ENCODE assay signal across 23 mouse cellular contexts in the genomic region with DNA sequence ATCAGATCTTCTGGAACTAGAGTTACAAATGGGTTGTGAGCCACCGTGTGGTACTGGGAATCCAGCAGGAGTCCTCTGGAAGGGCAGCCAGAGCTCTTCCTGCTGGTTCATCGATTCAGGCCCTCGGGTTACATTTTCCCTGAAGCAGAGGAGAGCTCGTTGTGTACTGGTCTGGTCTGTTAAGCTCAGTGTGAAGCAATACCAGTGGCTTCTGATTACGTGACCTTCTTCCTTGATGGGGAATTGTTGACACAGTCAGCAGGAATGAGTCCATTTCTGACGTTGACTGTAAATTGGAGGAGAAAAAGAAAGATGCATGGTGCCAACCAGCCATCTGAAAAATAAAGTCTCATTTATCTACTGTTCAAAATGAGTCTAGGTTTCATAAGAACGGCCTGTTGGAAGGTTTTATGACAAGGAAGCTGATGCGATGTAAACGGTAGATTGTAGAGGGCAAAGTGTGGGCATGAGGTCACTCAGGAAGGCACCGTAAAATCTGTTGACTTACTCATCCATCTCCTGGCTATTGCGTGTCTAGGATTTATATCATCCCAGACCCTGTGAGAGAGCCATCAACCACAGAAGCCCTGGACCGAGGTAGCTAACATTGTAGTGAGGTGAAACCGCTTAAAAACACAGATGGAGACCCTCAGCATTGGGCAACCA.
"Had no signal": no experiment of that assay in that cellular context is flagged by ENCODE, and none has a peak within 500 bp of the region (broad histone marks: within the 10 kb centered on the region; RNA-seq: fewer than 3 reads in every experiment).

No protein-coding gene starts in this region.

- H3K27me3 ChIP-seq: heart, embryonic 13.5 days; heart, embryonic 15.5 days; hindbrain, embryonic 13.5 days; hindbrain, embryonic 15.5 days; limb, embryonic 13.5 days; limb, embryonic 15.5 days had no signal

- H3K9ac ChIP-seq: heart, embryonic 13.5 days; heart, embryonic 15.5 days; hindbrain, embryonic 13.5 days; hindbrain, embryonic 15.5 days; limb, embryonic 13.5 days; limb, embryonic 15.5 days had no signal

- H3K9me3 ChIP-seq: heart, embryonic 13.5 days; heart, embryonic 15.5 days; hindbrain, embryonic 13.5 days; hindbrain, embryonic 15.5 days; limb, embryonic 13.5 days; limb, embryonic 15.5 days had no signal

- H3K4me2 ChIP-seq: heart, embryonic 11.5 days; heart, embryonic 13.5 days; heart, embryonic 15.5 days; hindbrain, embryonic 13.5 days; hindbrain, embryonic 15.5 days; limb, embryonic 13.5 days; limb, embryonic 15.5 days; liver, embryonic 11.5 days had no signal

- H3K4me3 ChIP-seq: heart, adult 2 months; heart, embryonic 13.5 days; heart, embryonic 15.5 days; hindbrain, embryonic 13.5 days; hindbrain, embryonic 15.5 days; layer of hippocampus, adult 2 months; limb, embryonic 13.5 days; limb, embryonic 15.5 days had no signal

- ATAC-seq: hindbrain, postnatal 0 days had no signal

- H3K4me1 ChIP-seq: heart, embryonic 13.5 days; heart, embryonic 15.5 days; hindbrain, embryonic 13.5 days; hindbrain, embryonic 15.5 days had no signal

- H3K27ac ChIP-seq: heart, adult 2 months; heart, embryonic 13.5 days; heart, embryonic 15.5 days; hindbrain, embryonic 13.5 days; hindbrain, embryonic 15.5 days; hindbrain, postnatal 0 days; layer of hippocampus, adult 2 months; limb, embryonic 13.5 days; limb, embryonic 15.5 days had no signal

- H3K36me3 ChIP-seq: heart, embryonic 13.5 days; heart, embryonic 15.5 days; hindbrain, embryonic 13.5 days; hindbrain, embryonic 15.5 days; limb, embryonic 13.5 days; limb, embryonic 15.5 days had no signal

- DNase-seq: gastrocnemius, postnatal 14 days; gastrocnemius, postnatal 36 days; heart, adult 11 months; heart, adult 2 months; heart, postnatal 14 days; heart, postnatal 36 days; kidney, adult 18-20 months; kidney, adult 8-10 months; kidney, postnatal 10 days; kidney, postnatal 25 days; kidney, postnatal 4 days; layer of hippocampus, postnatal 36 days; left cerebral cortex, postnatal 4 days had no signal
